Mouse (Mus musculus) neural tube, embryonic 11.5 days (tissue): ENCODE data around the gene Ifngr1. TPM values are rescaled to one million over a fixed set of nuclear protein-coding genes. Genes with fewer than 3 reads are reported as not detected.

Source experiments
- ATAC-seq: fragments of 200-750 bp; cut with Nextera tagmentation; 2 replicates; pipeline ENCODE4 v1.8.0; 2017; ENCODE audit warnings: moderate number of reproducible peaks, mild to moderate bottlenecking, moderate TSS enrichment, moderate library complexity; ENCODE audit not compliant: insufficient read depth, low FRiP score, low TSS enrichment
- DNase-seq: peaks from one replicate; pipeline ENCODE4 v3.0.0-alpha.2; 2015; ENCODE audit warnings: low spot score
- H3K27ac ChIP-seq: fragments of 300-500 bp; sonication (generic); 2 replicates; pipeline ENCODE4 v1.5.1; 2014; ENCODE audit warnings: low read depth, mild to moderate bottlenecking, low read length
- H3K27me3 ChIP-seq: fragments of 300-500 bp; sonication (generic); 2 replicates; pipeline ENCODE4 v1.6.1; 2014; ENCODE audit warnings: mild to moderate bottlenecking, low read length, mixed read lengths; ENCODE audit not compliant: control insufficient read depth, insufficient read depth
- H3K36me3 ChIP-seq: fragments of 300-500 bp; sonication (generic); 2 replicates; pipeline ENCODE4 v1.6.1; 2014; ENCODE audit warnings: mild to moderate bottlenecking, low read length, moderate library complexity, mixed read lengths; ENCODE audit not compliant: control insufficient read depth, insufficient read depth
- H3K4me1 ChIP-seq: fragments of 300-500 bp; sonication (generic); 2 replicates; pipeline ENCODE4 v1.6.1; 2014; ENCODE audit warnings: low read length, mixed read lengths; ENCODE audit not compliant: control insufficient read depth, insufficient read depth
- H3K4me2 ChIP-seq: fragments of 300-500 bp; sonication (generic); 2 replicates; pipeline ENCODE4 v1.6.1; 2014; ENCODE audit warnings: low read depth, mild to moderate bottlenecking, moderate library complexity
- H3K4me3 ChIP-seq: fragments of 300-500 bp; sonication (generic); 2 replicates; pipeline ENCODE4 v1.5.1; 2014; ENCODE audit warnings: low read depth, low read length
- H3K9ac ChIP-seq: fragments of 300-500 bp; sonication (generic); 2 replicates; pipeline ENCODE4 v1.6.1; 2014; ENCODE audit warnings: mild to moderate bottlenecking, low read length
- H3K9me3 ChIP-seq: fragments of 300-500 bp; sonication (generic); 2 replicates; pipeline ENCODE4 v1.6.1; 2016; ENCODE audit warnings: low read length; ENCODE audit not compliant: control insufficient read depth
- WGBS: fragments of 180-500 bp; shearing (Covaris S2); extraction: QIAGEN DNeasy Blood & Tissue Kit; methylation state at CpG from one replicate; pipeline ENCODE4 v1.1.7; 2014; 5-methylcytosine and 5-hydroxymethylcytosine counted together
- polyA plus RNA-seq: library from polyadenylated mRNA; unstranded; fragments of >200 nt; fragmentation: Nextera tagmentation; extraction: Ambion mirVana; gene quantifications from 2 replicates; pipeline ENCODE4 v1.2.1, GENCODE M21; 2014

Ifngr1 gene
- polyA plus RNA-seq, 1 experiment from 2014 or later = 32.2 TPM

- H3K27ac ChIP-seq = no peak overlapping the region
- H3K9me3 ChIP-seq = no peaks in the 10 kb centered on the region
- H3K27me3 ChIP-seq = no peaks in the 10 kb centered on the region
- no peaks in the 10 kb centered on the region for H3K36me3 ChIP-seq
- WGBS = 72% methylated on average over 7 of the region's 7 CpGs
- no peak for DNase-seq
- no peaks in the 10 kb centered on the region for H3K4me1 ChIP-seq
- H3K4me2 ChIP-seq = no peak overlapping the region
- H3K9ac ChIP-seq = no peak overlapping the region
- ATAC-seq = no peak
- H3K4me3 ChIP-seq = no peak overlapping the region
Observed at GRCm38 (mm10) chr10:19613111-19613753, 21.5 kb downstream of the Ifngr1 start.

GRCm38 (mm10) chr10:19619736-19620135 lies 28.0 kb downstream of the Ifngr1 start:
- H3K4me2 ChIP-seq = no peak overlapping the region
- WGBS = 71% methylated on average over 5 of the region's 5 CpGs
- H3K36me3 ChIP-seq = no peaks in the 10 kb centered on the region
- no peak overlapping the region for H3K9ac ChIP-seq
- H3K27me3 ChIP-seq = no peaks in the 10 kb centered on the region
- H3K4me3 ChIP-seq = no peak overlapping the region
- ATAC-seq (no peak), DNase-seq (no peak)
- H3K9me3 ChIP-seq = no peaks in the 10 kb centered on the region
- H3K4me1 ChIP-seq = no peaks in the 10 kb centered on the region
- H3K27ac ChIP-seq = no peak overlapping the region

GRCm38 (mm10) chr10:19621408-19622048 lies 29.8 kb downstream of the Ifngr1 start, which contains the start of gene Il22ra2:
Il22ra2 (plus strand) TSS chr10:19621998.
- no peak for ATAC-seq
- whole genome bisulfite sequencing = 93% methylated on average over 2 of the region's 2 CpGs

GRCm38 (mm10) chr10:19624617-19625016 lies 32.9 kb downstream of the Ifngr1 start:
- WGBS = 93% methylated on average over 1 of the region's 1 CpGs
- Histone ChIP-seq H3K9ac (no peak overlapping the region), H3K27me3 (no peaks in the 10 kb centered on the region), H3K9me3 (no peaks in the 10 kb centered on the region), H3K27ac (no peak overlapping the region), H3K4me1 (no peaks in the 10 kb centered on the region), H3K4me3 (no peak overlapping the region), H3K4me2 (no peak overlapping the region), H3K36me3 (no peaks in the 10 kb centered on the region)
- DNase-seq = no peak
- ATAC-seq = no peak

More at GRCm38 (mm10) chr10:19621408-19622048, 29.8 kb downstream of the Ifngr1 start, which contains the start of gene Il22ra2:
- Histone ChIP-seq H3K9ac (no peak within 1 kb of the TSS), H3K4me2 (no peak within 1 kb of the TSS), H3K4me1 (no peaks in the 10 kb centered on the region), H3K4me3 (no peak within 1 kb of the TSS), H3K27me3 (no peaks in the 10 kb centered on the region), H3K36me3 (no peaks in the 10 kb centered on the region), H3K27ac (no peak within 1 kb of the TSS), H3K9me3 (no peaks in the 10 kb centered on the region)
- DNase-seq = no peak

- no peaks in the 10 kb centered on the region for H3K27me3 ChIP-seq
- H3K4me1 ChIP-seq = no peaks in the 10 kb centered on the region
- no peak overlapping the region for H3K4me3 ChIP-seq
- no peaks in the 10 kb centered on the region for H3K36me3 ChIP-seq
- ATAC-seq (no peak), DNase-seq (no peak)
- H3K27ac ChIP-seq = no peak overlapping the region
- H3K9ac ChIP-seq = no peak overlapping the region
- no peak overlapping the region for H3K4me2 ChIP-seq
- H3K9me3 ChIP-seq = no peaks in the 10 kb centered on the region
- WGBS = 97% methylated on average over 2 of the region's 2 CpGs
Observed at GRCm38 (mm10) chr10:19627342-19627741, 35.6 kb downstream of the Ifngr1 start.

- H3K27ac ChIP-seq = no peak overlapping the region
- H3K9me3 ChIP-seq = no peaks in the 10 kb centered on the region
- no peaks in the 10 kb centered on the region for H3K27me3 ChIP-seq
- H3K4me3 ChIP-seq = no peak overlapping the region
- H3K36me3 ChIP-seq = no peaks in the 10 kb centered on the region
- 90% methylated on average over 4 of the region's 4 CpGs for WGBS
- no peak for DNase-seq
- no peak overlapping the region for H3K9ac ChIP-seq
- no peak for ATAC-seq
- H3K4me2 ChIP-seq = no peak overlapping the region
- H3K4me1 ChIP-seq = no peaks in the 10 kb centered on the region
Observed at GRCm38 (mm10) chr10:19627748-19628147, 36.0 kb downstream of the Ifngr1 start.

- Histone ChIP-seq H3K36me3 (no peaks in the 10 kb centered on the region), H3K4me2 (no peak overlapping the region), H3K4me3 (no peak overlapping the region), H3K9ac (no peak overlapping the region), H3K4me1 (no peaks in the 10 kb centered on the region), H3K27me3 (no peaks in the 10 kb centered on the region), H3K9me3 (no peaks in the 10 kb centered on the region), H3K27ac (no peak overlapping the region)
- DNase-seq (no peak), ATAC-seq (no peak)
- 86% methylated on average over 13 of the region's 13 CpGs for WGBS
Observed at GRCm38 (mm10) chr10:19631616-19632195, 40.0 kb downstream of the Ifngr1 start.

GRCm38 (mm10) chr10:19638851-19639250 lies 47.1 kb downstream of the Ifngr1 start:
- WGBS = 92% methylated on average over 5 of the region's 5 CpGs
- H3K36me3 ChIP-seq = no peaks in the 10 kb centered on the region
- no peak overlapping the region for H3K9ac ChIP-seq
- ATAC-seq = no peak
- no peak overlapping the region for H3K4me3 ChIP-seq
- no peak overlapping the region for H3K4me2 ChIP-seq
- no peaks in the 10 kb centered on the region for H3K9me3 ChIP-seq
- H3K27ac ChIP-seq = no peak overlapping the region
- H3K4me1 ChIP-seq = no peaks in the 10 kb centered on the region
- no peaks in the 10 kb centered on the region for H3K27me3 ChIP-seq
- DNase-seq = no peak

GRCm38 (mm10) chr10:19639630-19640029 lies 47.9 kb downstream of the Ifngr1 start:
- Histone ChIP-seq H3K4me3 (no peak overlapping the region), H3K4me2 (no peak overlapping the region), H3K4me1 (no peaks in the 10 kb centered on the region), H3K9ac (no peak overlapping the region), H3K36me3 (no peaks in the 10 kb centered on the region), H3K27me3 (no peaks in the 10 kb centered on the region), H3K27ac (no peak overlapping the region), H3K9me3 (no peaks in the 10 kb centered on the region)
- no peak for DNase-seq
- ATAC-seq = no peak
- 100% methylated on average over 1 of the region's 1 CpGs for WGBS
